Mouse (Mus musculus) right cerebral cortex, adult 2 months (tissue): ENCODE results near the gene Rfx7.
A peak's percentile ranks its signal among the peaks of the same experiment; 100 is the strongest.
"Not testable (repeated sequence)": the region's sequence is repeated elsewhere in the genome, so short reads cannot be mapped to it uniquely, and the experiment has no call there.

ENCODE experiments used
- DNase-seq, 2 experiments: peaks; one replicate each; pipeline ENCODE4 v3.0.0; 2021 to 2022; ENCODE audit warnings: low spot score in 2 of 2

The Rfx7 gene

GRCm38 (mm10) chr9:72543590-72543989 is 11.6 kb downstream of the Rfx7 start:
- no peak for DNase-seq

DNA sequence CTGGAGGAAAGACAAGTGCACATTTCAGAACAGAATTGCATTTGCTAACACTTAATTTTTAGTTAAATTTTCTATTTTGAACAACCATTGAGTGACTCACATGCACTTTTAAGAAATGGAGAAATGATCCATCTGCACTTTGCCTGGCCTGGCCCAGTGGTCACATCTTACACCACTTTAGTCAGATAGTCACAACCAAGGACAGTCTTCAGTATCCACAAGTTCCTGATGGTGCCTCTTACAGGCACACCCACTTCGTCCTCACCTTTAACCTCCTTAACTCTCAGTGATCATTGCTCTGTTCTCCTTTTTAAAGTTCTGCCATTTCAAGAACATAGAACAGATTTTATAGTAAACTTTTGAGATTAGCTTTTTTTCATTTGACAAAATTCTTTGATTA is 26.7 kb downstream of the Rfx7 start:
- no peak for DNase-seq

DNA sequence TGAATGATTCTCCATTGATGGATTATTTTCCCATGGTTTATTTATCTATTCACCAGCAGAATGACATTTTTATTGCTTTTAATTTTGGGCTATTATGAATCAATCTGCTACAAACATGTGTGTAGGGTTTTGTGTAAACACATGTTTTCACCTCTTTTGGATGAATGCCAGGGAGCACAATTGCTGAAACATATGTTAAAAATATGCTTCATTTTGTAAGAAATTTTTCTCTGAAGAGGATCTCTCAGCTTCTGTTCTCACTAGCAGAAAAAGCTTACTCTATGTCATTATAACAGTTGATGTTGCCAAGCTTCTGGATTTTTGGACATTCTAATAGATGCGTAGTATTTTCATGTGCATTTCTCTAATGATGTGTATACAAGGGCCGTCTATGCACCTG is 28.3 kb downstream of the Rfx7 start:
- DNase-seq: no peak

DNA sequence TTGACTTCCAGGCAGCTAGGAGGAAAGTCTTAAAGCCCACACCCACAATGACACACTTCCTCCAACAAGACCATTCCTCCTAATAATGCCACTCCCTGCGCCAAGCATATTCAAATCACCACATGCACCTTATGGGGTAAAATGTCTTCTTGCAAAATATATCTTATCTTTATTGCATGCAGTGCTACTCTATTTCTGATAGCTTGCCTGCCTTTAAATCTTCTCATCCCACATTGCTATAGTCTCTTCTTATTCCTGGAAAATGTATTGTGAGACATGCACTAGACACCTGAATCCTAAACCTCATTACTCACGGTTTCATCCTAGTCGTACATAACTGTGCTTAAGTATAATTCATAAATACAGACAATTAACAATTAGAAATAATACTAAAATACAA is 31.2 kb downstream of the Rfx7 start:
- no peak for DNase-seq

DNA sequence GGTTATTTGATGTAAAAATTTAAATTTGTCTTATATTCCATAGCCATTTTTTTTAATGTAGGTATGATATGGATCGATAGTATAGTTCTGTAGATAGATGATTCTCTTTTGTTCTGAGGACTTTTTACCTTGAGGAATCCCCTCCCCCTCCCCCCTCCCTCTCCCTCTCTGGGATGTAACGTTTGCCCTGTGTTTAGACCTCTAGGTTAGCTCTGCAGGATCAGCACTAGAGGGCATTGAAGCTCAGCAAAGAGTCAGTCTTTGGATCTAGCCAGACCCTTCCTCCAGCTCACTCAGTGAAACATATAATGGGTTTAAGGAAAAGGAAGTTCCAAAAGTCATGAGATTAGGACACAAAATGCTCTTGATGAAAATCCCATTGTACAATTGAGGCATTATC is 35.1 kb downstream of the Rfx7 start:
- DNase-seq: no peak

DNA sequence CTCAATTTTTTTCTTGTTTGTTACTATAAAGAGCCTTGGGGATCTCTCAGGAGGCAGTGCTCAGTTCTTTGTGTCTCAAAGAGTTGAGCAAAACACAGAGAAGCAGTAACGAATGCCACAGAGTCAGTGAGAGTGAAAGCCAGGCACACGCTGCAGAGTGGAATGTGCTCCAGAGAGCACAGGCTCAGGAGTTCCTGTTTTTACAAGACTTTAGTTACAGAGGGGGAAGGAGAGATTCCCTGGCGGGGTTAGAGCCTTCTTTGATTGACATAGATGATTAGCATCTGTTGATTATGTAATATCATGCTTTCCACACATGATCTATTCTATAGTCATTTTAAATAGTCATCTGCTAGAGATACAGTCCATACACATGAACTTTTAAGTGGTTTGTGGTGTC is 48.2 kb downstream of the Rfx7 start:
- DNase-seq: no peak

DNA sequence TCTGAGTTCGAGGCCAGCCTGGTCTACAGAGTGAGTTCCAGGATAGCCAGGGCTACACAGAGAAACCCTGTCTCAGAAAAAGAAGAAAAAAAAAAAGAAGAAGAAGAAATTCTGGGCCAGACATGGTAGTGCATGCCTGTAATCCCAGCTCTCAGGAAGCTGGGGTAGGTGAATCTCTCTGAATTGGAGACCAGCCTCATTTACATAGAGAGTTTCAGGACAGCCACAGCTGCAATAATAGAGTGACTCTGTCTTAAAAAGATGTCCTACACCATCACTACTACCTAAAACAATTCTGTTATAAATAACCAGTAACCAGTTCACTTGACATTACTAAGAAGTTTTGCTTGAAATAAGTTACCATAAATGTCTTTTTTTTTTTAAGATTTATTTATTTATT is 58.8 kb downstream of the Rfx7 start:
- no peak for DNase-seq

DNA sequence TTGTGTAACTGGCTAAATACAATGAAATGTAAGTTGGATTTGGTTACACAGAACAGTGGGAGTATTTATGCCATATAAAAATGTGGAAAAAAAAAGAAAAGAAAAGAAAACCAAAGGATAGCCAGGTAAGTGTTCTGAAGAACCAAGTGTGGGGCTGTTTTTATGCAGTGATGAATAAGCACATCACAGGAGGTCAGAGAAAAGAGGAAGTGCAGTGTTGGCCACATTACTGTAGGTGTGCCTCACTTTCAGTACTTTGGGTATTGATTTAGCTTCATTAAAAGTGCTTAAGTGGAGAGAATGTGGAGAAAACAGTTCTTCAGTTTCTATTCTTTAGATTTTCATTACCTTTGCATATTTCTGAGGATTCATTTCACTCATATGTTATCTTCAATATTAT is 60.0 kb downstream of the Rfx7 start:
- DNase-seq: no peak

DNA sequence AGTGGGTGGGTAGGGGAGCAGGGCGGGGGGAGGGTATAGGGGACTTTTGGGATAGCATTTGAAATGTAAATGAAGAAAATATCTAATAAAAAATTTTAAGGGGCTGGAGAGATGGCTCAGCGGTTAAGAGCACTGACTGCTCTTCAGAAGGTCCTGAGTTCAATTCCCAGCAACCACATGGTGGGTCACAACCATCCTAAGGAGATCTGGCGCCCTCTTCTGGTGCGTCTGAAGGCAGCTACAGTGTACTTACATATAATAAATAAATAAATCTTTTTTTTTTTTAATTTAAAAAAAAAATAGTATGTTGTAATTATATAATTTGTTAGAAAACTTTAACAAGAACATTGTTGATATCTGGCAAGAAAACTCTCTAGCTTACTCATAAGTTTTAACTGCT is 62.6 kb downstream of the Rfx7 start:
- not testable (repeated sequence) for DNase-seq

GRCm38 (mm10) chr9:72600142-72600541 is 68.1 kb downstream of the Rfx7 start:
- DNase-seq: no peak

DNA sequence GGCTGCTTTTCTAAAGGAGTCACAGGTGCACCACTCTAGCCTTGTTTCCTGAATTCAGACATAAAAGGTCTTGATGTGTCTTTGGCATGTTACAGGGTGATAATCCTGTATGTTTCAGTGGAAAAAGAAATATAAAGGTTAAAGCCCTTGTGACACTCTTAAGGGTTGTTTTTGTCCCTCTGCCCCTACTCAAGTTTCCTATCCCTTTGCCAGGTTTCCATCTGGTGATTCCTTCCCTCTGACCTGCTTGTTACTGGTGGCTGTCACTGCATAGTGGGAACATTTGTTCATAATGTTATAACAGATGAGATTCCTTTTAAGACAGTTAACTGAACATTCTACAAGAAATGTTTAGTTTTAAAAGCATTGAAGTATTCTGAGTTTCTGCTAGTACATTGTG is 77.7 kb downstream of the Rfx7 start:
- no peak for DNase-seq

DNA sequence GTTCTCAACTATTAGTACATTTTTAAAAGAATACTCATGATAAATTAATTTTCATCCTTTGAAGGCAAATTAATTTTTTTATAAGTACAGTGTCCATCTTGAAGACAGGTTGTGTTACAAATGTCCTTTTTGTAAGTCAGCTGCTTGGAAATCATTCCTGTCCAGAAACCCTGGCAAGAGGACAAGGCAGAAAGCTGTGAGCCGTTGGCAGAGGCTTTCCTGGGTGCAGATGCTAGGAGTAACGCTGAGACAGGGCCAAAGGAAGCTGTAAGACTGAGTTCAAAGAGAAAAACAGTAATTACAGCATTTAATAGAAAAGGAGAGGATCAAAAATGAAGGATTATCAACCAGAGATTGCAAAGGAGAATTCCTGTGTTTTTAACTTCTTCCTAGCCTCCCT is 81.8 kb downstream of the Rfx7 start:
- no peak for DNase-seq

- no peak for DNase-seq
Observed at GRCm38 (mm10) chr9:72614786-72615480, 82.9 kb downstream of the Rfx7 start.

DNA sequence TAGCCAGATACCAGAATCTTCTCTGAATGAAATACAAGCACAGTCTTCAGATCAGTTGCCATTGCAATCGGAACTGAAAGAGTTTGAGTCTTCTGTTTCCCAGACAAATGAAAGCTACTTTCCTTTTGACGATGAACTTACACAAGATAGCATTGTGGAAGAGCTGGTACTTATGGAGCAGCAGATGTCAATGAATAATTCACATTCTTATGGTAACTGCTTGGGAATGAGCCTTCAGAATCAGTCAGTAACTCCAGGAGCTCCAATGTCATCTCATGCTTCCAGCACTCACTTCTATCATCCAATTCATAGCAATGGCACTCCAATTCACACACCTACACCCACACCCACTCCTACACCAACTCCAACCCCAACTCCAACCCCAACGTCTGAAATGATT is 86.0 kb downstream of the Rfx7 start:
- no peak for DNase-seq

DNA sequence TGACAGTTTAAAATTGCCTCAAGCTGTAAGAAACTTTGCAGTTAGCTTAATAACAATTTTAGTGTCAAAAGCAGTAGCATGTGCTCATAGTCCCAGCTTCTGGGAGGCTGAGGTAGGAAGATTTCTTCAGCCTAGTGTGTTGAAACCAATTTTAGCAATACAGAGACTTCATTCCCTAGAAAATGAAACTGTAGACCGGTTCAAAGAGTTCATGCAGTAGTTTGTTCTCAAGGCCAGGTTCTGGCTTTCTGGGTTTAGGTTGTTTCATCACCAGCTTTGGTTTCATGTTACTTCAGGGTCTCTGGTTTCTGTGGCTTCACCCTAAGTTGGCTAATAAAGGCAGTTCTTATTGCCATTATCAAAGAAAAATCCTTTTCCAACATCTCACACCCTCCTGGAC is 91.6 kb downstream of the Rfx7 start:
- no peak for DNase-seq

- DNase-seq: no peak
Observed at GRCm38 (mm10) chr9:72627598-72627997, 95.6 kb downstream of the Rfx7 start.

DNA sequence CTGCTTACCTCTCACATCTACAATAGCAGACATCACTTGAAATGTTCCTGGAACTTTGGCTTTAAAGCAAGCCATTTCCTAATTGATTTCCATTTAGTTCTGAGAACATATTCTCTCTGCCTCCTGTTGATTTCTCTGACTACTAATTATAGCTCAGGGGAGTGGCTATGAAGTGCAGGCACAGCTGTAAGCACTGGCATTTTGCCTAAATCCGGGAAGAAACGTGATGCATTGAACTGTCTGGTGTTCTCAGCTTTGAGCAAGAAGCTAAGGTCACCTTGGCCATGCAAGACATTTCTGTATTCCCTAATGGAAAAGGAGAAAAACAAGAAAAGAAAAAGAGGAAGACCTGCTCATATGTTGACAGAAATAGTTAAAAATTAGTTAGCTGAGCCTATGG is 96.6 kb downstream of the Rfx7 start:
- DNase-seq: peak in 1 of 2 experiments; percentile 34

DNA sequence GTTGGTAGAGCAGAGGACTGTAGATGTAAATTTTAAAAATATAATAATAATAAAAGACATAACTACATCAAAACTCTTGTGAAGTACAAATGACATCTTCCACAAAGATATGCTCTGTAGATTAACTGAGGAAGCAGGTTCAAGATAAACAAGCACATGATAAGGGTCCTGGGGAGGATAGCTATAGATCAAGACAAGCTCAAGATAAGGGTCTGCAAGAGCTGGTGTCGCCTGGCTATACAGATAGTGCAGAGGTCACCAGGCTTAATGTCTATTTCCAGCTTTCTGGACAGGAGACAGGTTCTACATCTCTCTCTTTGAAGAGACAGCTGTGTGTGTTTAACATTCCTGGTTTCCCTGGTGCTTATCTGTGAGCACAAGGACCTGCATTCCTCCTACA is 100.2 kb downstream of the Rfx7 start:
- no peak for DNase-seq

GRCm38 (mm10) chr9:72635134-72635533 is 103.1 kb downstream of the Rfx7 start:
- DNase-seq: no peak

DNA sequence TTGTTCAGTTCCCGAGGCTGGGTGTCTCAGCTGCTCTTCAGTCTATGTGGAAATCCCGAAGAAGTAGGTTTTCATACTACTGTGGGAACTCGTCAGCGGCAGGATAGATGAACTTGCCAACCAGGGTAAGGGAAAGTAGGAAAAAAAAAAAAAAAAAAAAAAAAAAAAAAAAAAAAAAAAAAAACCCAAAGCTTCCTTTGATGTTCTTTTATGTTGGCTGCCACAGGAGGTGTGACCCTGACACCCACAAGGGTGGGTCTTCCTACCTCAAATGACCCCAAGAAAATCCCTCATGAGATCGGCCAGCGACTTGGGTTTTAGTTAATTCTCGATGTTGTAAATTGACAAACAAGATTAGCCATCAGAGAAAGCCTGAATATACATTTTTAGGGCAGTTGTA is 104.5 kb downstream of the Rfx7 start:
- no peak for DNase-seq

DNA sequence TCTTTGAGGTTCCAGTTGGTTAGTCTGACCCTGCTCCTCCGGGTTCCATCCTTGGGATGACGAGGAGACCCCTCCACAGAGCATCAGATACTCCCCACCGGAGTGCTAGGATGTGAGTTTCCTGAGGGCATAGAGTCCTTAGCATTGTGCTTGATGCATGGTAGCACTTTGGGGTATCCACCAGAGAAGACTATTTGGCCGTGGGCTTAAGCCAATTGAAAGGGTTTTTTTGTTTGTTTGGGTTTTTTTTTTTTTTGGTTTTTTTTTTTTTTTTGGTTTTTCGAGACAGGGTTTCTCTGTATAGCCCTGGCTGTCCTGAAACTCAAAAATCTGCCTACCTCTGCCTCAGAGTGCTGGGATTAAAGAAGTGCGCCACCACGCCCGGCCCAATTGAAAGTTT is 105.2 kb downstream of the Rfx7 start:
- no peak for DNase-seq

- DNase-seq: no peak
Observed at GRCm38 (mm10) chr9:72638951-72639842, 107.2 kb downstream of the Rfx7 start.
